Mouse (Mus musculus): Measurements from ENCODE around the gene 0610010K14Rik. TPM values are rescaled to one million over a fixed set of nuclear protein-coding genes. Genes with fewer than 3 reads are reported as not detected.

Gene 0610010K14Rik
- polyA plus RNA-seq, 1 experiment from 2014 or later: 175 TPM

DNA sequence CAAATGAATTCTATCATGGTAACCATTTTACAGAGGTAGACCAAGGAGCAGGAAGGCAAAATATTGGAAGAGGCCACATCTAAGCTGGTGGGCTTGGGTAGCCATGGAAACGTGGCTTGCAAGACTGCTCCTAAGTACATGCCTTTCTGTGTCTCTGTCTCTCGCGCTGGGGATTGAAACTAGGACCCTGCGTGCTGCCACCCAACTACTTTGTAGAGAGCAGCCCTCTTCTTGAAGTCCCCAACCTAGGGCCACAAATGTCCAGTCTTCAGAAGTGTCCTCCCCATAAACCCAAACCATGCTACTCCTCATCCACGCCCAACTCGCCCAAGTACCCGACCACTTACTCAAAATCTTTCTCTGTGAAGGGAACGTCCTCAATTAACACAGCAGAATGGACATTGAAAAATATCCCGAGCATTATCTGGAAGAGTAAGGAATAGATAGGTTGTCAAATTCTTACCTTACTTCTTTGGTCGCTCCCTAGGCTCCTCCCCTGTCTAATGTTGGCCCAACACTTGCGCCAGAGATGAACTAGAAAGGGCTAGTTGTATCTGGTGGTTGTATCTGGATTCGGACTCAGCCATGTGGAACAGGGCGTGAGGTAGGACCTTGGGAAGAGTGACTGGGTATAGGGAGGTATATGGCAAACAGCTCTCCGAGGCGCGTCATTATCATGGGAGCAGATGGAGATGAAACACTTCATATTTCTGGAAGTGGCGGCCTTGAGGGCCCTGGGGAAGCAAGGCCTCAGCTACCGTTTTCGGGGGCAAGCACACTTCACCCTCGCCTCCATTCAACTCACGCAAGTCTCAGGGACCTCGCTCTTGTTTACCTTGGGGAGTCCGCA, 1.1 kb upstream of the 0610010K14Rik start:
- Histone ChIP-seq H3K36me3 (ENCODE audit: control insufficient read depth, insufficient read depth, low read length) (peaks cover 4% of the 10 kb centered on the region), H3K4me1 (ENCODE audit: control insufficient read depth, insufficient read depth, low read depth, low read length) (peaks cover 25% of the 10 kb centered on the region), H3K4me2 (ENCODE audit: low read length) (peak overlapping the region; percentile 96), H3K9me3 (ENCODE audit: control insufficient read depth, low read length) (no peaks in the 10 kb centered on the region), H3K27me3 (replicated peaks; ENCODE audit: control insufficient read depth, insufficient read depth, low read length) (no peaks in the 10 kb centered on the region), H3K9ac (ENCODE audit: low read depth, low read length) (peak overlapping the region; percentile 95), H3K27ac (ENCODE audit: low read depth, low read length) (peak overlapping the region; percentile 95), H3K4me3 (ENCODE audit: low read length) (peak overlapping the region; percentile 93)
- no peak for ATAC-seq
- WGBS: 14% methylated on average over 23 of the region's 23 CpGs

DNA sequence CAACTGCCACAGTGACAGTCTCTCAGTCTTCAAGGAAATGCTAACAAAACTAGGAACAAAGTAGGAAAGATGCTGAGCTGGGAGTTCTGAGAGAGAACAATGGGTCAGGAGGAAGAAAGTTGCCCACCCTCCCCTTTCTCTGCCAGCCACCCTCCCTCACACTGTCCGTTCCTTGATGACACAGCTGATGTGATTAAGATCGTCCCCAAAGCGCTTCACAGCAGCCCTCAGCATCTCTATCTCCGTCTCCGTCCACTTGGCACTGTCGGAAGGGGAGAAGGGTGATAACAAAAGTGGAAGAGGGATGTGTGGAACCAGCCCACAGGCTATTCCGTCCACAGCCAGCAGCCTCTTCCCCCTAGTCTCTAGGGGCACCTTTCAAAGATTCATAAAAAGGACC, 997 bp downstream of the 0610010K14Rik start:
- no peak for ATAC-seq
- Histone ChIP-seq H3K27ac (ENCODE audit: low read depth, low read length) (peak overlapping the region; percentile 95), H3K4me2 (ENCODE audit: low read length) (peak overlapping the region; percentile 60), H3K36me3 (ENCODE audit: control insufficient read depth, insufficient read depth, low read length) (peaks cover 4% of the 10 kb centered on the region), H3K9ac (ENCODE audit: low read depth, low read length) (peak overlapping the region; percentile 88), H3K9me3 (ENCODE audit: control insufficient read depth, low read length) (no peaks in the 10 kb centered on the region), H3K27me3 (replicated peaks; ENCODE audit: control insufficient read depth, insufficient read depth, low read length) (no peaks in the 10 kb centered on the region), H3K4me3 (ENCODE audit: low read length) (peak overlapping the region; percentile 93), H3K4me1 (ENCODE audit: control insufficient read depth, insufficient read depth, low read depth, low read length) (peaks cover 27% of the 10 kb centered on the region)
- WGBS: 23% methylated on average over 7 of the region's 7 CpGs

DNA sequence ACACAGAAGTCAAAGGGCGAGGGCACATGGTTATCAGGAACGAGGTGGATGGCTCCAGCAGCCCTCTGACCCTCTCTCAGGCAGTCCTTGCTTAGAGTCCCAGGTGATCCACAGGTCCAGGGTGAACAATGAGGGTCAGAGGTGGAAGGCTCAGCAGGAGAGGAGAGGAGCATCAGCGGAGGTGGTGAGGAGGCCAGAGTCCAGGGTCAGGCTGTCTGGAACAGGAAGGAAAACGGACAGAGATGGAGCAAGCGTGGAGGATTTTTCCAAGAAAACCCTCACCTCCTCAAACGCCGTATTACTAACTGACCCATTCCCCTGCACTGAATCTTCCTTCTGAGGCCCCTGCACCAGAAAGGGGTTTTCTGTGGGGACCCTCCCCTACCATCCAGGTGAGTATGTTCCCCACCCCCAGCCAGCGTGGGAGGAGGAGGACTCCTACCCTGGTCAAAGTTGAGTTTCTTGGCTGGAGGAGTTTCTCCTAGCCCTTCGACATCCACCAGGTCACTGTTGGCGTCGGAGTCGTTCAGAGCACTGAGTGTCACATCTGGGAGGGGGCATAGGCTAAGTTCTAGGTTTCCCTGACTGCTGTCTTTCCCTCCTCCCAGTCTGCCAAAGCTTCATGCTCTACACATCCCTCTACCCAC, 2.3 kb downstream of the 0610010K14Rik start:
- H3K4me2 ChIP-seq (ENCODE audit: low read length): no peak overlapping the region
- H3K27me3 ChIP-seq (replicated peaks; ENCODE audit: control insufficient read depth, insufficient read depth, low read length): 0 out of 2 replicates have a peak, but pooled peaks cover 2% of the 10 kb centered on the region
- H3K4me3 ChIP-seq (ENCODE audit: low read length): no peak overlapping the region
- H3K4me1 ChIP-seq (ENCODE audit: control insufficient read depth, insufficient read depth, low read depth, low read length): peaks cover 24% of the 10 kb centered on the region
- H3K9ac ChIP-seq (ENCODE audit: low read depth, low read length): no peak overlapping the region
- H3K36me3 ChIP-seq (ENCODE audit: control insufficient read depth, insufficient read depth, low read length): peaks cover 4% of the 10 kb centered on the region
- H3K27ac ChIP-seq (ENCODE audit: low read depth, low read length): no peak overlapping the region
- ATAC-seq: no peak
- H3K9me3 ChIP-seq (ENCODE audit: control insufficient read depth, low read length): no peaks in the 10 kb centered on the region
- WGBS: 89% methylated on average over 12 of the region's 12 CpGs

DNA sequence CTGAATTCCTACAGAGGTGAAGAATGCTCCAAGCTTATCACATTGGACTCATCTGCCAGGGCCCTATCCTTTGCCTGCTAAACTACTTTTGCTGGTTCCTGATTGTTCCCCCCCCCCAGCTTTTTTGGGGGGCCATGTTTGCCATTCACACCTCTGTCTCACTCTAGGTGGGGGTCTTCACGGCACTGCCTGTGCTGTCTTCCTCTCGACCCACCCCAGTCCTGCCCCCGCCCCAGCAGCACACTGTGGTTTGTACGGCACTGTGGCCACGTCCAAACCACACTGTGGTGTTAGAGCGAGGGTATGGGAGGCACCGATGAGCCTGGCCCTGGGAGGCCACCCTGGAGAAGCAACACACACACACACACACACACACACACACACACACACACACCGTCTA, 3.2 kb downstream of the 0610010K14Rik start:
- Histone ChIP-seq H3K4me2 (ENCODE audit: low read length) (no peak overlapping the region), H3K4me1 (ENCODE audit: control insufficient read depth, insufficient read depth, low read depth, low read length) (peaks cover 23% of the 10 kb centered on the region)

DNA sequence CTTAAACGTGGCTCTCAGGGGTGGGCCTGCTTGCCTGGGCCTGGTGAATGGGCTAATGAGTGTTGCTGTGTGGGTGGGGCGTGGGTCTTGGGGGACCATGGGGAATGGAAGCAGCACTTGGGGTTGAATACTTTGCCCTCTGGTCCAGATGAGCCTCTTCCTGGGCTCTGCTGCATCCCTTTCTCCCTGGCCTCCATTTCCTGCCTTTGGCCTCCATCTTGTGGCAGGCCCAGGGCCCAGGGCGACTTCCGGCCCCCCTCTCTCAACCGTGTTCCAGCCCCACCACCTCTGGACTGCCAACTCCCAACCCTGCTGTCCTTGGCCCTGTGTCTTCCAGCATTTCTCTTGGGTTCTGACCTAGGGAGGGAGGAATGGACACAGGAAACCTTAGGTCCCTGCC, 3.7 kb downstream of the 0610010K14Rik start:
- Histone ChIP-seq H3K4me2 (ENCODE audit: low read length) (no peak overlapping the region), H3K4me3 (ENCODE audit: low read length) (no peak overlapping the region), H3K27me3 (replicated peaks; ENCODE audit: control insufficient read depth, insufficient read depth, low read length) (peaks cover 7% of the 10 kb centered on the region; the same call in 1 of the 2 replicates), H3K9me3 (ENCODE audit: control insufficient read depth, low read length) (no peaks in the 10 kb centered on the region), H3K4me1 (ENCODE audit: control insufficient read depth, insufficient read depth, low read depth, low read length) (peaks cover 25% of the 10 kb centered on the region), H3K36me3 (ENCODE audit: control insufficient read depth, insufficient read depth, low read length) (peaks cover 4% of the 10 kb centered on the region), H3K27ac (ENCODE audit: low read depth, low read length) (no peak overlapping the region), H3K9ac (ENCODE audit: low read depth, low read length) (no peak overlapping the region)
- ATAC-seq: no peak
- 60% methylated on average over 5 of the region's 5 CpGs for WGBS

More for the DNA sequence above, 3.2 kb downstream of the 0610010K14Rik start:
- ATAC-seq: no peak
- 84% methylated on average over 8 of the region's 8 CpGs for WGBS
- H3K4me3 ChIP-seq (ENCODE audit: low read length): no peak overlapping the region
- no peak overlapping the region for H3K9ac ChIP-seq (ENCODE audit: low read depth, low read length)
- H3K36me3 ChIP-seq (ENCODE audit: control insufficient read depth, insufficient read depth, low read length): peaks cover 4% of the 10 kb centered on the region
- peaks cover 6% of the 10 kb centered on the region; the same call in 1 of the 2 replicates for H3K27me3 ChIP-seq (replicated peaks; ENCODE audit: control insufficient read depth, insufficient read depth, low read length)
- H3K27ac ChIP-seq (ENCODE audit: low read depth, low read length): no peak overlapping the region
- H3K9me3 ChIP-seq (ENCODE audit: control insufficient read depth, low read length): no peaks in the 10 kb centered on the region

DNA sequence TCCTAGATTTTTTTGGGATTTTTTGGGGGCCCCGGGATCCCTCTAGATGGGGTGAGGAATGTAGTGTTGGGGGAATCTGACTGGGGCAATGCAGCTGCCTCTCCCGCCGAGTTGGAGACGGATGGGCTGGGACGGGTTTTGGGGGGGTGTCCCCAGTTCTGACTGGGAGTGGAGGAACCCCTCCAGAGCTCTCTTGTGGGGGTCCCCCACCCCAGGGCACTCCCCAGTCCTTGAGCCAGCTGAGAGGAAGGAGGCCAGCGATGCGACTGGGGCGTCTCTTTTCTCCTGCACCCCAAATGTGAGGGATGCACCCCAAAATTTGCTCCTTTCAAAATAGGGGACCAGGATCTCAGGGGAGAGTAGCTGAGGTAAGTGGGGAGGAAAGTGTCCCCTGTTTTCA, 4.7 kb downstream of the 0610010K14Rik start:
- H3K9me3 ChIP-seq (ENCODE audit: control insufficient read depth, low read length): no peaks in the 10 kb centered on the region
- H3K27me3 ChIP-seq (replicated peaks; ENCODE audit: control insufficient read depth, insufficient read depth, low read length): peaks cover 12% of the 10 kb centered on the region
- H3K36me3 ChIP-seq (ENCODE audit: control insufficient read depth, insufficient read depth, low read length): peaks cover 4% of the 10 kb centered on the region
- ATAC-seq: no peak
- peaks cover 21% of the 10 kb centered on the region for H3K4me1 ChIP-seq (ENCODE audit: control insufficient read depth, insufficient read depth, low read depth, low read length)
- H3K9ac ChIP-seq (ENCODE audit: low read depth, low read length): peak overlapping the region; percentile 69
- H3K4me2 ChIP-seq (ENCODE audit: low read length): peak overlapping the region; percentile 63
- peak overlapping the region; percentile 42 for H3K4me3 ChIP-seq (ENCODE audit: low read length)
- WGBS: 56% methylated on average over 4 of the region's 8 CpGs
- H3K27ac ChIP-seq (ENCODE audit: low read depth, low read length): no peak overlapping the region

DNA sequence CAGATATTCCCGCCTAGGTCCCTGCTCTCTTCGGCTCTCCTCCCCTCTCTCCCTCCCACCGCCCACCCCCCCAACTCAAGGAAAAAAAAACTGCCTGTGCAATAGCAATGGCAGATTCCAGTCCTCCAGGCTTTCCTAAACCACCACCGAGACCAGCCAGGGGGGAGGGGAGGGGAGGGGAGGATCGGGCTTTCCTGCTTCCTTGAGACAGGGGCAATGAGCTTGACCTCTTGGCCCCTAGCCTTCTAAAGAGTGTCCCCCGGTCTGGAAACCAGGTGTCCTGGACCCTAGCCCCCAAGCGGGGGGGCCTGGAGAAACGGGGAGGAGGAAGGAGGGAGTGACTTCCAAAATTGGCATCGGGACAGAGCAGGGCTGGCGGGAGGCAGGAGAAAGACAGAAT, 5.2 kb downstream of the 0610010K14Rik start:
- ATAC-seq: no peak
- 4% methylated on average over 9 of the region's 10 CpGs for WGBS
- peak overlapping the region; percentile 69 for H3K9ac ChIP-seq (ENCODE audit: low read depth, low read length)
- peaks cover 17% of the 10 kb centered on the region for H3K27me3 ChIP-seq (replicated peaks; ENCODE audit: control insufficient read depth, insufficient read depth, low read length)
- peak overlapping the region; percentile 42 for H3K4me3 ChIP-seq (ENCODE audit: low read length)
- H3K36me3 ChIP-seq (ENCODE audit: control insufficient read depth, insufficient read depth, low read length): peaks cover 4% of the 10 kb centered on the region
- peak overlapping the region; percentile 63 for H3K4me2 ChIP-seq (ENCODE audit: low read length)
- H3K4me1 ChIP-seq (ENCODE audit: control insufficient read depth, insufficient read depth, low read depth, low read length): peaks cover 21% of the 10 kb centered on the region
- no peak overlapping the region for H3K27ac ChIP-seq (ENCODE audit: low read depth, low read length)
- H3K9me3 ChIP-seq (ENCODE audit: control insufficient read depth, low read length): no peaks in the 10 kb centered on the region

DNA sequence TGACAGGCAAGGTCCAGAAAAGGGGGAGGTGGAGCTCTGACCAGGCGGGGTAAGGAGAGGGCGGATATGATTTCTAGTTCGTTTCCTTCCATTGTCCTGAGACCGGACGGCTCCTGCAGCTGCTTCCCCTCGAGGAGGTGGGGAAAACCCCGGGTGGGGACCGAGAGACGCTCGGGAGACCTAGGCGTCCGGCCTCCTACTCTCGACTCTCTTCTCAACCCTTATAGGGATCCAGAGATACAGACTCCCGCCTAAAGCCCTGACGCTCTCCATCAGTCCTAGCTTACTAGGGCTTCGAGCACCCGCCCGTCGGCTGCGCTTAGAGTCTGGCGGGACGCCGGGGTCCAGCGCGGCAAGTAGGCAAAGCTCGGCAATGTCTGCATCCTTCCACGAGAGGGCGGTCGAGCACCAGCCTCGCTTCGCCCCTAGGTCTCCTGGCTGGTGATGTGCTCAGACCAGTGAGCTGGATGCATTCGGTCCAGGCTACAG, 7.4 kb downstream of the 0610010K14Rik start:
- Histone ChIP-seq H3K36me3 (ENCODE audit: control insufficient read depth, insufficient read depth, low read length) (peaks cover 4% of the 10 kb centered on the region), H3K27ac (ENCODE audit: low read depth, low read length) (no peak overlapping the region), H3K4me2 (ENCODE audit: low read length) (peak overlapping the region; percentile 45), H3K9me3 (ENCODE audit: control insufficient read depth, low read length) (no peaks in the 10 kb centered on the region), H3K9ac (ENCODE audit: low read depth, low read length) (no peak overlapping the region), H3K4me1 (ENCODE audit: control insufficient read depth, insufficient read depth, low read depth, low read length) (peaks cover 25% of the 10 kb centered on the region), H3K4me3 (ENCODE audit: low read length) (peak overlapping the region; percentile 21; the same call in 1 of the 2 replicates), H3K27me3 (replicated peaks; ENCODE audit: control insufficient read depth, insufficient read depth, low read length) (peaks cover 18% of the 10 kb centered on the region)
- 1% methylated on average over 32 of the region's 32 CpGs for WGBS
- peak; percentile 29 for ATAC-seq
